Mouse (Mus musculus) brain, embryonic 18.5 days (tissue): ENCODE measurements around the gene Myoz2.

Experiments
- DNase-seq: peaks from one replicate; pipeline ENCODE4 v3.0.0-alpha.2; 2012; ENCODE audit warnings: low read depth, low spot score

Gene Myoz2

GRCm38 (mm10) chr3:123007386-123007785, 27.4 kb downstream of the Myoz2 start:
- no peak for DNase-seq

GRCm38 (mm10) chr3:123001053-123001452, 33.8 kb downstream of the Myoz2 start:
- no peak for DNase-seq

DNA sequence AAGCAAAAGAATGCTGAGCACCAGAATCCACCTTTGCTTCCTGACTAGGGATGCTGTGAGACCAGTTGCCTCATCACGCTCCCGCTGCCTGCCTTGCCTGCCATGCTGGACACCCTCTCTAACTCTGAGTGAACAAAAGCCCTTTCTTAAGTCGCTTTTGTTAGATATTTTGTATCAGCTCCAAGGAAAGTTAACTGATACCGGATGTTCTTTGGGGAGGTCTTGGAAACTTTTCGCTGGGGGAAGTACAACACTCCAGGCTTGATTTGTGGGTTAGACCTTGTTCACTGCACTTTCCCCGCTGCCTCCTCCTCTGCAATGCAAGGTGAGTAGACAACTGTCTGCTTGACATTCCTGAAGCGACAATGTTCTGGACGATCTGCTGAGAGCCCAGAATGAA, 36.3 kb downstream of the Myoz2 start:
- DNase-seq = no peak

DNA sequence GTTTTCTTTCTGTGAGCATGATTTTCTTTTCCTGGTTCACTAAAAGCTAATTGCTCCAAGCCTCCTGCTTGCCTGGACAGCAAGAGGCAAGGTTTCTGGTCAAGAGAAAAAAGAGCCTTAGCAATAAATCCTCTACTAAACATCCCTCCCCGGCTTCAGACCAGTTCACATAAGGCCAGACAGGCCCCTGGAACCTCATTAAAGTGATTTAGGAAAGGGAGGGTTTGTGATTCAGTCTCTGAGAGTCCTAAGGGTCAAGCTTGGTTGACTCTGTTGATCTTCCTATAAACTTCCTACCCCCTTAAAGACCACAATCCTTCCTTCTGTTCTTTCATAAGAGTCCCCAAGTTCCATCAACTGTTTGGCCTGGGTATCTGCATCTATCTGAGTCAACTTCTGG, 37.8 kb downstream of the Myoz2 start:
- no peak for DNase-seq

DNA sequence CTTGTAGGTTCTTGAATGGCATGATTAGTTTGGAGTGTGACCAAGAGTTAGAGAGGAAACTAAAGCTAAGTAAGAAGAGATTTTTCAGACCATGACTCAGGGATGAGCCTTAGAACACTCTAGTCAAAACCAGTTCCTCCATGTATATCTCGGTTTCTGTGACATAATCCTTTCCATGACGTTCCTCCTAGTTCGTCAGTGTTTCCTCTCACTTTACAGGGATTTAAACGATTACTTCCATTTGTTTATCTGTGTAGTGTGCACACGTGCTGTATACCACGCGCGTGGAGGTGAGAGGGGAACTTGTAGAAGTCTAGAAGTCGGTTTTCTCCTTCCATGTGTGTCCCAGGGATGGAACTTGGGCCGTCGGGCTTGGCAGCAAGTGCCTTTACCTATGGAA, 47.9 kb downstream of the Myoz2 start:
- no peak for DNase-seq

- DNase-seq = no peak
Measured at GRCm38 (mm10) chr3:122986386-122986785, 48.4 kb downstream of the Myoz2 start.

GRCm38 (mm10) chr3:122985183-122985944, 49.5 kb downstream of the Myoz2 start:
- no peak for DNase-seq

DNA sequence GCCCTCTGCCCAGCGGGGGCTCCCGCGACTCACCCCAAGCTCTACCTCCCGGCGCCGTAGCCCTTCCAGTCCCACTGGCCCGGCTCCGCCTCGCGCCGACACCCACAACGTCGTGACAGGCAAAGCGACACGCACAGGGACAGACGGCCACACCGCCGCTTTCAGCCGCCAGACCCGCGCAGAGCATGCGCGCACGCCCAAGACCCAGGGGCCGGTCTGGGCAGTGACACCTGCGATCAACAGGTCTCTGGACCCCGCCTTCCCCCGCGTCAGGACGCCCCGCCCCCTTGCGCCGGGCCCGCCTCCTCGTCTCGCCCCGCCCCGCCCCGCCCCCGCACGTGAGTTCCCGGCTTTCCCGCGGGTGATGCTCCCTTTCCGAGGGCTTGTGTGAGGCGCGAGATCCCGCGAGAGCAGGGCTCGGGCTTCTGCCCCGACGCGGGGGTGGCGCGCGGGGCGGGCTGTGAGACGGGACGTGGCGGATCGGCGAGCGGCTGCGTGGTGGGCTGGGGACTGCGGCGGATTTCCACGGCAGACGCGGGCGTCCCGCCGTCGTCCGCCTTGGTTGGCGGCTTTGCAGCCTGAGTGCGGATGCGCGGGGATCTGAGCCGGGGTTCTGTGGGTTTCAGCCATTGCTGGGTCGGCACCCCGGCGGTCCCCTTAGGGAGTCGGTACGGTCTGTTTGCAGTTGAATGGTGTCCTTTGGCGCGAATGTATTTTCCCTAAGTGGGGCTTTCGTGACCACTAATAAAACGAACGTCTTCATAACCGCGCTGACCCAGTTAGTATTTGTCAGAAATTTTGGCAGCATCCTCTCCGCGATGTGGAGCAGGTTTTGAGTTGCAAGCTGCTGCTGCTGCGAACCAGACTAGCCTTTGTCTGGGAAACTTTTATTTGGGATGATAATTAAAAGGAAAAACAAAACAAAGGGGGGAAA, 50.3 kb downstream of the Myoz2 start, which contains the start of gene Usp53:
Gene Usp53, minus strand, starts transcription at position 262 of the 934 bp plus-strand sequence.
- DNase-seq = peak; percentile 91

- DNase-seq = peak; percentile 34
Measured at GRCm38 (mm10) chr3:122983849-122984248, 51.0 kb downstream of the Myoz2 start.

DNA sequence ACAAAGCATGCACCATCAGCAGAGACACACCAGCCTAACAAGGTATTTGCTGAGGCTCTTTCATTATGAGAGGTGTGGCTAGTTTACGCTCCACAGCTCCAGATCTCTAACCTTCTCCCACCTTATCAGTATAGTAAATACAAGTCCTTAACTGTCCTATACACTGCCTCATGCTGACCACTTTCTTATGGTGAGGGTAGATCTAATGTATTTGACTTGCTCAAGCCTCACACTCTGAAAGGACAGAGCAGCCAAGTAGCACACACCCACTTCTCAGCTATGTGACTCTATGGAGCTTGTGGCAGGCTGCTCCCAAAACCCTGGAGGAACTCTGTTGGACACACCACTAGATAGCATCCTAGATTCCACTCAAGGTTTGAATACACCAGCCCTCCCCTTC, 58.9 kb downstream of the Myoz2 start:
- DNase-seq = no peak

GRCm38 (mm10) chr3:122975363-122975762, 59.5 kb downstream of the Myoz2 start:
- no peak for DNase-seq

DNA sequence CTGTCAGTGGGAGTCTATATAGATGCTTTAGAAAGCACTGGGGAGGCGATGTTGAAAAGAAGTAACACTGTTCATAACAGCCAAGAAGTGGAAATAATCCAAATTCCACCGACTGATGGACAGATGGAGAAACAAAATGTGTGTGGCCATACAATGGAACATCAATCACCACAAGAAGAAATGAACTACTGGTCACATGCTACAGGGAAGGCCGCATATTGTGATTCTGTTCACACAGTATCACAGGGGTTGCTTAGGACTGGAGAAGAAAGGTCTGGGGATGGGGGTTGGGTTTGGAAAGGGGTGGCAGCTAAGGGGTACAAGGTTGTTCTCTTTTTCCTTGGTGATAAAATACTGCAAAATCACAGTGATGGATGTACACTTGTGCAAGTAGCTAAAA, 60.0 kb downstream of the Myoz2 start:
- DNase-seq = no peak

DNA sequence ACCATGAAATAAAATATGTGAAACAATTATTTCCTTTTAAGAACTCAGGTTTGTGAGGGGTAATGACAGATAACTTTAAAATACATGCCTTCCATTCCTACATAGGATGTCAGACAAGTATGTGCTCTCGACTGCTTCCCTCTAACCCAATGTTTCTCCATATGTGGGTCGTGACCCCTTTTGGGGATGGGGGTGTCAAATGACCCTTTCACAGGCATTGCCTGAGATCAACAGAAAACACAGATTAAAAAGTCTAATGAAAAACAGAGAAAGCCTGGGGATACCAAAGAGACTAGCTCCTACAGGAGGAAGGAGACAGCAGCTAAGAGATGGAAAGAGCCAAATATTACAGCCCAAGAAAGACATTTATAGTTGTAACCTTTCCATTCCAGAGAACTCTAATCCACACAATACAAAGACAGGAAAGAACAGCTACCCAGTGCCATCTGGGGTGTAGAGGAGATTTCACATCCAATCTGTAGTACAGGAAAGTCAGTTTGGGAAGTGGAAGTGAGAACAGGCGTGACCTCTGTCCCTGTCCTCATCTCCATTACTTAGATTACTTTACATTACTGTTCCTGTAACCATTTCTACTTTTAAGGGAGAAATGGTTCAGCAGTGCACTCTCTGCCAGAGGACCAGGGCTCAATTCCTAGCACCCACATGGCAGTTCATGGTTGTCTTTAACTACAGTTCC, 62.5 kb downstream of the Myoz2 start:
- no peak for DNase-seq

- no peak for DNase-seq
Measured at GRCm38 (mm10) chr3:122968391-122968790, 66.4 kb downstream of the Myoz2 start.

- no peak for DNase-seq
Measured at GRCm38 (mm10) chr3:122964301-122964700, 70.5 kb downstream of the Myoz2 start.
